Mouse (Mus musculus) cortical plate, adult 2 months (tissue): ENCODE data around the gene Gpr62. TPM values are rescaled to one million over a fixed set of nuclear protein-coding genes. Genes with fewer than 3 reads are reported as not detected.
A peak's percentile ranks its signal among the peaks of the same experiment; 100 is the strongest.

Source experiments
- H3K27ac ChIP-seq: fragments of 200-500 bp; 2 replicates; pipeline ENCODE4 v1.5.1; 2012; ENCODE audit warnings: low read length, control low read depth, inconsistent platforms; ENCODE audit not compliant: insufficient read depth
- H3K4me1 ChIP-seq: fragments of 200-500 bp; 2 replicates; pipeline ENCODE4 v1.6.1; 2011; ENCODE audit warnings: low read length; ENCODE audit not compliant: control insufficient read depth, insufficient read depth
- H3K4me3 ChIP-seq: fragments of 200-500 bp; 2 replicates; pipeline ENCODE4 v1.5.1; 2011; ENCODE audit warnings: mild to moderate bottlenecking, low read length, control low read depth; ENCODE audit not compliant: insufficient read depth
- CTCF ChIP-seq: fragments of 200-500 bp; IDR thresholded peaks from 2 replicates; pipeline ENCODE4 v1.5.1; 2011; ENCODE audit warnings: mild to moderate bottlenecking, control low read depth, low read length; ENCODE audit not compliant: insufficient read depth; ENCODE audit errors: extremely low read depth
- POLR2A ChIP-seq: fragments of 200-500 bp; IDR thresholded peaks from 2 replicates; pipeline ENCODE4 v1.6.1; 2011; ENCODE audit warnings: mild to moderate bottlenecking, low read length, control low read depth; ENCODE audit not compliant: insufficient read depth; ENCODE audit errors: extremely low read depth
- polyA plus RNA-seq: library from polyadenylated mRNA; depleted of rRNA; stranded (reverse); fragments of >200 nt; gene quantifications from 2 replicates; pipeline ENCODE4 v1.2.3, GENCODE M21; 2012; rRNA removed

The Gpr62 gene
- polyA plus RNA-seq, 1 experiment: 19.0 TPM

DNA sequence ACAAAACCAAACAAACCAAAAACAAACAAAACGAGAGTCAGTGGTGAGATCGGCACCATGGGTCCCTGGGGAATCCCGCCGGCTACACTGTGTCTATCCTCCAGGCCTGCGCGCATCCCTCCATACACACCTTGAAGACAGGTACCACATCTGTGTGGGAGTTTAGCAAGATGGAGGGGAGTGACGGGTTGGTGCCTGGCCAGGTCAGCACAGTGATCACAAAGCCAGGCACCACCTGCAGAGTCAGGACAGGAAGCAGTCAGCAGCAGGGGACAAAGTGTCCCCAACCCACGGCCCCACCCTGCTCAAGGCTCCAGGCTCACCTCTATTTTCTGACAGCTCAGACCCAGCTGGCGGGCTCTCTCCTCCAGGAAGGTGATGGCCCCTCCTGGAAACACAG is 29.2 kb downstream of the Gpr62 start:
- TF ChIP-seq CTCF (no peak), POLR2A (no peak)
- Histone ChIP-seq H3K27ac (no peak overlapping the region), H3K4me1 (no peaks in the 10 kb centered on the region; the same call in 1 of the 2 replicates), H3K4me3 (no peak overlapping the region)

- no peak overlapping the region for H3K27ac ChIP-seq
- peaks cover 5% of the 10 kb centered on the region for H3K4me1 ChIP-seq
- TF ChIP-seq POLR2A (0 out of 2 replicates have a peak, but pooled peaks have one; percentile 17), CTCF (no peak)
- no peak overlapping the region for H3K4me3 ChIP-seq
These were observed 32.3 kb downstream of the Gpr62 start for GRCm38 (mm10) chr9:106433389-106433788.

DNA sequence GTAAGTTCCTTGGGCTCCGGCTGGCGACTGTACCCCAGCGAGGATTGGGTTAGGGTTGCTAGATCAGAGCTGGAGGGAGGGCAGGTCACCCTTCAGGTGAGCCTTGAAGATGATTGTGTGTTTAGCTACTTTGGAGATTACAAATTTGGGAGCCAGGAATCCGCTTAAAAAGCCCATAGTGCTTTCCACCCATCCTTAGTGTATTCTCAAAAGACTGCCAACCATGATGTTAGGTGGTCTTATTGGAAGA is 35.8 kb downstream of the Gpr62 start:
- peak overlapping the region; percentile 78; the same call in 1 of the 2 replicates for H3K27ac ChIP-seq
- TF ChIP-seq POLR2A (no peak), CTCF (no peak)
- peaks cover 5% of the 10 kb centered on the region for H3K4me1 ChIP-seq
- peak overlapping the region; percentile 86 for H3K4me3 ChIP-seq

DNA sequence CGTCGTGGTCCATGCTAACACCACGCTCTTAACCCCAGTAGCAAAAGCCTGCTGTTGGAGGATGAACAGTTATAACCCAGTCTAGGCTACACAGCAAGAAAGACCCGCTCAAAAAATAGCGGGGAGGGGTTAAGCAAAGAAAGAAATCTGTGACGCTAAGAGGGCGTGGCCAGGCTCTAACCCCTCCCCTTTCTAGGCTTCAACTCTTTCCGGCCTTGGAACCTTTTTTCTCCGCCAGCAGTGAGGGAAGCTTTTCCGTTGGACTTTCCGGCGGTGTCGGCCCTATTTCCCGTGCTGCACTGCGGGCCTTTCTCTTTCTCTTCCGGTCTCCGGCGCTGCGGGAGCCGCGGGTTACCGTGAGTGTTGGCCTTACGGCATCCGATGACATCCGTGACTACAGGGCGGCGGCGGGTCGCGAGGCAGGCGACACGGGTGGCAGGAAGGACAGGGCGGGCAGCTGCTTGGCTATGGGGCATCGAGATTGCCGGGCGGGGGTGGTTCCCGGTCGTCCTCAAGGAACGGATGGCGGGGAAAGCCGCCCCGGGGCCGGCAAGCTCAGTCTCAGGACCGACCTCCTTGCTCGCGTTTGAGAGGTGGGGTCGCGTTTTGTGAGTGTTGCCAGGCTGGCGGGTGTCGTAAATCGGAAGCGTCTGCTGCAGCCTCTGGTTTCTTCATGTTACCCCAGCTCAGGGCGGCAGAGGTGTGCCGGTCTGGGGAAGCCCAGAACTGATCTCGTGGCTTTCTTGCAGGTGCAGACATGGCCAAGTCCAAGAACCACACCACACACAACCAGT is 36.3 kb downstream of the Gpr62 start, which contains the start of gene Rpl29:
Gene Rpl29 (plus strand): TSS at position 234 of the 794 bp plus-strand sequence.
- Histone ChIP-seq H3K4me3 (peak within 1 kb of the TSS; percentile 86), H3K27ac (peak within 1 kb of the TSS; percentile 78), H3K4me1 (peaks cover 5% of the 10 kb centered on the region)
- TF ChIP-seq POLR2A (peak; percentile 45; the same call in 1 of the 2 replicates), CTCF (no peak)

DNA sequence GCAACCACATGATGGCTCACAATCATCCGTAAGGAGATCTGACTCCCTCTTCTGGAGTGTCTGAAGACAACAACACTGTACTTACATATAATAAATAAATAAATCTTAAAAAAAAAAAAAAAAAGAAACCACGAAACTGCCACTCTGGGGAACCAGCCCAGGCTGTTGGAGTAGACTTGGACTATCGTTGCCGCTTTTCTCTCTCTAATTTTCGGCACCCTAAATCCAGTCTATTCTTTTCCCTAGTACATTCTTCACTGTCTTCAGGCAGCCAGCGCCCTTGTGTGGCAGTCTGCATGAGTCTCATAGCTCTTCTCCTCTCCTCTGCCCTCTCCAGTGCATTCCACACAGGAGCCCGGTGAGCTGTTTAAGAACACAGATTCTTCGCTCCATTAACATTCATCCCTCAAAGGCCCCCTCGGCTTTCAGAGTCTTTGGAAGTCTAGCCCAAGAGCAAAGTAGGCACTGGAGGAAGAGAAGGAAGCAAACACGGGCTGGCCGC is 37.0 kb downstream of the Gpr62 start:
- Histone ChIP-seq H3K4me3 (peak overlapping the region; percentile 86), H3K27ac (peak overlapping the region; percentile 76), H3K4me1 (peaks cover 5% of the 10 kb centered on the region)
- TF ChIP-seq CTCF: no peak
- TF ChIP-seq POLR2A: no peak

DNA sequence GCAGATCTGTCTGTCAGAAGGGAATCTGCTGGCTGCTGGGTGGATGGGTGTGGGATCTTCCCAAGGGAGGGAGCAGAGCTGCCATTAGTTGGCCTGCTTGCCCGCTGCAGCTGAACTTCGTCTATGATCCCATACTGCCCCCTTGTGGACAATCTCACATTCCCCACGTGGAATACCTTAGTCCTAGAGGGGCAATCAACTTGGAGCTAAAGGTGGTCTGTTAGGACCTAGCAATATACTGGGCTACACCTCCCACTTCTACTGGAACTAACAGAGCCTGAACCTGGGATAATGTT is 43.9 kb downstream of the Gpr62 start:
- H3K27ac ChIP-seq: no peak overlapping the region
- H3K4me1 ChIP-seq: peaks cover 9% of the 10 kb centered on the region
- TF ChIP-seq POLR2A: no peak
- TF ChIP-seq CTCF: peak; percentile 97
- no peak overlapping the region for H3K4me3 ChIP-seq

DNA sequence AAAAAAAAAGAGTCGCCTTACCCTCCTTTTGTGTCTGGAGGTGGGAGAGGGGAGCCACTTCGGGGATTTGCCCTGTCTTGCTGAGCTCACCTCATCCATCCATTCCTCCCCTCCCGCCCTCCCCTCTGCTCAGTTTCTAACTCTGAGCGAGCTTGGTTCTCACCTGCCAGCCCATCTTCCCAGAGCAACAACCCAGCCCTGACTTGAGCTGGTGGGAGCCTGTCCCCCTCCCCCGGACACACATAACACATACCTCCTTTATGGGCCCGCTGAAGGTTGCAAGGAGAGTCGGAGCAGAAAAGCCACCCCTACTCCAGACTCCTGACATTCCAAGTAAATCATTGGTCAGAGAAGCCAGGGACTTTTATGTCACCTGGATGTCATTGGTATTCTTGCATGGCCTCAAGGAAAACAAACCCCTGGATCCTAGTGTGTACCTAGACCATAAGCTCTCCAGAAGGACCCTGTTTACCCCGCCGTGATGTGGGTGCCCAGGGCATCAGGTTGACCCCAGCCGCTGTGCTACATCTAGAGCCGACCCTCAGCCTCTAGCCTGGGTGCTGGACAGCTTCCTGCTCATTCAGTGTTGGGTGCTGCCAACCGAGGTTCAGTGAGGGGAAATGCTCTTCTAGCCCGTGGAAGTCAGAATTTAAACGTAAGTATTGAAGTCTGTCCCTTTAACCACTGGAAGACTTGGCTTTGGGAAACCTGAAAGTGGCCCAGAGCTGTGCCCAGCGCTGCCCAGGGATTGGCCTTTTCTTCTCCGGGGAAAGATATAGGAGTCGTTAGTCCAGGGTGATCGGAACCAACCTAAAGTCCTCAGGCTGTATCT is 44.5 kb downstream of the Gpr62 start:
- Histone ChIP-seq H3K4me1 (peaks cover 9% of the 10 kb centered on the region), H3K27ac (0 out of 2 replicates have a peak overlapping the region, but pooled peaks have one; percentile 15), H3K4me3 (no peak overlapping the region)
- TF ChIP-seq CTCF (no peak), POLR2A (no peak)

DNA sequence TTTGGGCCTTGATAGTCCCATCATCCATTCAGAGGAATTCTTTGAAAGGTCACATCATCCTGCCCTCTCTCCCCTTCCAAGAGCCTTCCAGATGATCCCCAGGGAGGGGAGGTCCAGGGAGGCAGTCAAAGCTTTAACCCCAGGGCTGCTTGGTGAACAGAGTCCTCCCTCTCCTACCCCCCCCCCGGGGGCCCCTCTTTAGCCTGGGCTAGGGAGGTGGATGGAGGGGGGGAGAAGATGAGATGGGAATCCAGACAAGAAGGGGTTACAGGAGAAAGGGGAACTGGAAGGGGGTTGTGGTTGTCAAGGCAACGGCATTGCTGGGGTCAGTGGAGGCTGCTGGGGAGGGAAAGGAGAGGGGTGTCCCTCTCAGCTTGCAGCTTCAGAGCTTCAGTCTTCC is 45.1 kb downstream of the Gpr62 start:
- TF ChIP-seq POLR2A (no peak), CTCF (no peak)
- Histone ChIP-seq H3K27ac (no peak overlapping the region), H3K4me3 (no peak overlapping the region), H3K4me1 (peaks cover 9% of the 10 kb centered on the region)

DNA sequence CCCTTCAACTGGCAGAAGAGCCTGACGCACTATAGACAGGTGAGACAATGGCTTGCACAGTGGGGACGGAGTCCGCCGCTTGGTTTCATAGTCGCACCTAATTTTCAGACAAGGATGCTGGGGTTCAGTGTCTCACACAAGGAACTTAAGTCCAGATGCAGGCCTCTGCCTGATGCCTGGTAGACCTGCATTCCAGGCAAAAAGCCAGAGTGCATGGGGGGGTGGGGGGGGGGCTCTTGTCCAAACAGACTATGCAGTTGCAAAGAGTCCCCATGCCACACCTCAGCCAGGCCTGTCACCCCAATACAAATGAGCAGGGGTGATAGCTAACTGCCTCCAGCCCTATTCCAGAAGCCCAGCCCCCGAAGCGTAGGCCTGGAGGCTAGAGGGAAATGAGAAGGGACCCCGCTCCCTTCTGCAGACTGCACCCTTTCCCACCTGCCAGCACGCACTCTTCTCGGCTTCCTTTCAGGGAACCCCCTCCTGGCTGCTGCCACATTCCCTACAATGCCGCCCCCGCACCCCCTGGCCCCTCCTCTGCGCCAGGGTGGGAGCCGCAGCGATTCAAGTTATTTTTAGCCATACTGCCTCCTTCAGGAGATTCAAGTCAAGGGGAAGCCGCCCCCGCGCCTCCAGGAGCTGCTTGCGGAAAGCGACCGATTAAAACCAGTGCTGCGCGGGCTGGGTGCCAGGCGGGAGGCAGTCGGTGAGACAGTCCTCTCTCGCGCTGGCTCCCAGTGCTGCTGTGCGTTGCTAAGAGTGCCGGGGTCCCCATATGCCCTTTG is 47.7 kb downstream of the Gpr62 start:
- Histone ChIP-seq H3K27ac (0 out of 2 replicates have a peak overlapping the region, but pooled peaks have one; percentile 47), H3K4me1 (peaks cover 9% of the 10 kb centered on the region), H3K4me3 (no peak overlapping the region)
- peak; percentile 23; the same call in 1 of the 2 replicates for TF ChIP-seq POLR2A
- no peak for TF ChIP-seq CTCF

DNA sequence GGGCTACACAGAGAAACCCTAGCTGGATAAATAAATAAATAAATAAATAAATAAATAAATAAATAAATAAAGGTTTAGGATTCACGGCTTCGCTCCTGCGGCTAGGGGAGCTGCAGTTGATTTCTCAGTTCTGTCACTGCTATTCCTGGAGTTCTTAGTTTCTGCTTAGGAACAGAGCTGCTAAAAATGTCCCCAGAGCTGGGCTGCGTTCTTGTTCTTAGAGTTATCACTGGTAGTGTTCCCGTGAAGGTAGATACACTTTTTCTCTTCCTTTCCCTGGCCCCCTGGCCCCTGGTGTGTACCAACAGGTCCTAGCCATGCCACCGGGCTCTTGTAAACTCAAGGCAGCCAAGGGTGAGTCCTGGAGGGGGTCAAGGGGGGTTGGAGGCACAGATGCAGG is 48.9 kb downstream of the Gpr62 start:
- peaks cover 9% of the 10 kb centered on the region for H3K4me1 ChIP-seq
- TF ChIP-seq CTCF (no peak), POLR2A (no peak)
- H3K27ac ChIP-seq: peak overlapping the region; percentile 47
- no peak overlapping the region for H3K4me3 ChIP-seq

Other genes with a start within 250 kb of the Gpr62 start
- gene Tlr9, start 243.3 kb downstream of the Gpr62 start, polyA plus RNA-seq: 1.2 and 1.3 TPM in 2 replicates
- 117 and 125 TPM in 2 replicates for gene Alas1, start 217.3 kb downstream of the Gpr62 start, polyA plus RNA-seq
- 32.6 and 34.8 TPM in 2 replicates for gene Poc1a, start 184.9 kb downstream of the Gpr62 start, polyA plus RNA-seq
- 128 and 130 TPM in 2 replicates for gene Dusp7, start 97.3 kb downstream of the Gpr62 start, polyA plus RNA-seq
- 666 and 719 TPM in 2 replicates for gene Rpl29, start 36.5 kb downstream of the Gpr62 start, polyA plus RNA-seq
- 10.7 and 12.1 TPM in 2 replicates for gene Acy1, start 27.6 kb downstream of the Gpr62 start, polyA plus RNA-seq
- 37.9 and 42.8 TPM in 2 replicates for gene Abhd14b, start 18.5 kb downstream of the Gpr62 start, polyA plus RNA-seq
- 88.0 and 94.9 TPM in 2 replicates for gene Abhd14a, start 18.3 kb downstream of the Gpr62 start, polyA plus RNA-seq
- 304 and 306 TPM in 2 replicates for gene Pcbp4, start 12.6 kb downstream of the Gpr62 start, polyA plus RNA-seq
- gene Rrp9, start 10.0 kb upstream of the Gpr62 start, polyA plus RNA-seq: 46.3 and 47.6 TPM in 2 replicates
- 3.7 and 4.6 TPM in 2 replicates for gene Parp3, start 11.0 kb upstream of the Gpr62 start, polyA plus RNA-seq
- gene Iqcf1, start 34.0 kb upstream of the Gpr62 start, polyA plus RNA-seq: not detected in 2 replicates
- gene Iqcf5, start 48.6 kb upstream of the Gpr62 start, polyA plus RNA-seq: not detected in 2 replicates
- gene Iqcf3, start 95.7 kb upstream of the Gpr62 start, polyA plus RNA-seq: not detected in 2 replicates
- gene Iqcf4, start 105.1 kb upstream of the Gpr62 start, polyA plus RNA-seq: not detected in 2 replicates
- gene Iqcf6, start 160.6 kb upstream of the Gpr62 start, polyA plus RNA-seq: not detected in 2 replicates
- gene Grm2, start 190.1 kb upstream of the Gpr62 start, polyA plus RNA-seq: 54.7 and 61.4 TPM in 2 replicates
- gene Tex264, start 220.0 kb upstream of the Gpr62 start, polyA plus RNA-seq: 106 and 109 TPM in 2 replicates